In genomic region chr17:8807345-8807744, GRCm38 (mm10) we compare ENCODE assay signal across 8 mouse cellular contexts.
DNase-seq lines count a peak whose midpoint lies in the region; ATAC-seq and TF ChIP-seq lines count a peak whose summit lies in the region.

No protein-coding gene starts in this region.

- H3K27ac ChIP-seq in forebrain, embryonic 10.5 days = no peak overlapping the region
- no peak overlapping the region for H3K27ac ChIP-seq in forebrain, embryonic 16.5 days (ENCODE audit: low read length)
- H3K27ac ChIP-seq in midbrain, embryonic 10.5 days (replicated peaks) = no peak overlapping the region
- H3K27ac ChIP-seq in midbrain, embryonic 16.5 days (ENCODE audit: low read length) = no peak overlapping the region
- H3K27ac ChIP-seq in embryonic fibroblast, embryonic 13.5 days (ENCODE audit: insufficient read depth, low read length) = no peak overlapping the region

- H3K36me3 ChIP-seq in forebrain, embryonic 10.5 days (replicated peaks) = no peaks in the 10 kb centered on the region
- H3K36me3 ChIP-seq in forebrain, embryonic 16.5 days (ENCODE audit: control insufficient read depth, insufficient read depth) = no peaks in the 10 kb centered on the region
- H3K36me3 ChIP-seq in midbrain, embryonic 10.5 days = no peaks in the 10 kb centered on the region
- 0 out of 2 replicates have a peak, but pooled peaks cover 2% of the 10 kb centered on the region for H3K36me3 ChIP-seq in midbrain, embryonic 16.5 days (ENCODE audit: control insufficient read depth, insufficient read depth, low read length)
- no peaks in the 10 kb centered on the region for H3K36me3 ChIP-seq in splenic B cell, adult 2 months (ENCODE audit: control insufficient read depth, insufficient read depth, low read length, poor library complexity, severe bottlenecking)

- no peak overlapping the region for H3K4me3 ChIP-seq in forebrain, embryonic 10.5 days
- no peak overlapping the region for H3K4me3 ChIP-seq in forebrain, embryonic 16.5 days (replicated peaks; ENCODE audit: low read length)
- H3K4me3 ChIP-seq in midbrain, embryonic 10.5 days = no peak overlapping the region
- H3K4me3 ChIP-seq in midbrain, embryonic 16.5 days (ENCODE audit: low read depth, low read length) = no peak overlapping the region
- H3K4me3 ChIP-seq in embryonic fibroblast, embryonic 13.5 days (ENCODE audit: insufficient read depth, low read length) = no peak overlapping the region

- peaks cover 46% of the 10 kb centered on the region for H3K4me1 ChIP-seq in forebrain, embryonic 10.5 days
- H3K4me1 ChIP-seq in forebrain, embryonic 16.5 days (replicated peaks; ENCODE audit: control insufficient read depth, insufficient read depth, low read length) = peaks cover 56% of the 10 kb centered on the region
- peaks cover 41% of the 10 kb centered on the region for H3K4me1 ChIP-seq in midbrain, embryonic 10.5 days
- peaks cover 23% of the 10 kb centered on the region for H3K4me1 ChIP-seq in midbrain, embryonic 16.5 days (ENCODE audit: control insufficient read depth, insufficient read depth, low read length)
- H3K4me1 ChIP-seq in embryonic fibroblast, embryonic 13.5 days (ENCODE audit: control insufficient read depth, insufficient read depth, low read length) = no peaks in the 10 kb centered on the region

- H3K27me3 ChIP-seq in forebrain, embryonic 10.5 days (ENCODE audit: poor library complexity, severe bottlenecking) = peaks cover 42% of the 10 kb centered on the region
- no peaks in the 10 kb centered on the region for H3K27me3 ChIP-seq in forebrain, embryonic 16.5 days (replicated peaks; ENCODE audit: control insufficient read depth, insufficient read depth, low read length)
- H3K27me3 ChIP-seq in midbrain, embryonic 10.5 days (ENCODE audit: low read depth, poor library complexity, severe bottlenecking) = peaks cover 52% of the 10 kb centered on the region
- H3K27me3 ChIP-seq in midbrain, embryonic 16.5 days (ENCODE audit: control insufficient read depth, insufficient read depth, low read depth, low read length) = no peaks in the 10 kb centered on the region
- H3K27me3 ChIP-seq in splenic B cell, adult 2 months (ENCODE audit: control insufficient read depth, insufficient read depth, low read length, poor library complexity, severe bottlenecking) = no peaks in the 10 kb centered on the region

- intact Hi-C loops in left cerebral cortex, postnatal 36 days (cut with DNase I) = no loop called here

- DNase-seq in forebrain, embryonic 10.5 days (ENCODE audit: extremely low spot score, low spot score) = peak; percentile 38
- peak; percentile 34 for DNase-seq in midbrain, embryonic 10.5 days (ENCODE audit: low spot score)
- peak; percentile 41 for DNase-seq in splenic B cell, adult 2 months (ENCODE audit: low read depth, low spot score)
- no peak for DNase-seq in left cerebral cortex, postnatal 36 days (ENCODE audit: low spot score in 2 of 2)
- no peak for DNase-seq in cerebellum, adult 8-10 months

- no peak for TF ChIP-seq POLR2A in embryonic fibroblast, embryonic 13.5 days (IDR thresholded peaks at IDR 0.05; ENCODE audit: low read depth, low read length)

- no peak overlapping the region for H3K4me2 ChIP-seq in forebrain, embryonic 16.5 days (ENCODE audit: low read length)
- no peak overlapping the region for H3K4me2 ChIP-seq in midbrain, embryonic 16.5 days (ENCODE audit: low read length)

- H3K9me3 ChIP-seq in forebrain, embryonic 10.5 days = no peaks in the 10 kb centered on the region
- H3K9me3 ChIP-seq in forebrain, embryonic 16.5 days (ENCODE audit: control insufficient read depth, low read length) = no peaks in the 10 kb centered on the region
- H3K9me3 ChIP-seq in midbrain, embryonic 10.5 days (replicated peaks) = no peaks in the 10 kb centered on the region
- H3K9me3 ChIP-seq in midbrain, embryonic 16.5 days (replicated peaks; ENCODE audit: control insufficient read depth, low read length, poor library complexity, severe bottlenecking) = no peaks in the 10 kb centered on the region

- H3K9ac ChIP-seq in forebrain, embryonic 16.5 days (replicated peaks; ENCODE audit: low read depth, low read length) = no peak overlapping the region
- H3K9ac ChIP-seq in midbrain, embryonic 16.5 days (ENCODE audit: low read depth, low read length) = no peak overlapping the region

- 57% methylated on average over 3 of the region's 3 CpGs for WGBS in forebrain, embryonic 10.5 days
- 43% methylated on average over 3 of the region's 3 CpGs for WGBS in forebrain, embryonic 16.5 days
- 37% methylated on average over 3 of the region's 3 CpGs for WGBS in midbrain, embryonic 10.5 days
- WGBS in midbrain, embryonic 16.5 days = 46% methylated on average over 3 of the region's 3 CpGs

- peak; percentile 7; the same call in 1 of the 2 replicates for TF ChIP-seq CTCF in embryonic fibroblast, embryonic 13.5 days (IDR thresholded peaks at IDR 0.05; ENCODE audit: borderline replicate concordance, insufficient read depth, low read length)

- ATAC-seq in forebrain, embryonic 16.5 days = no peak
- ATAC-seq in midbrain, embryonic 16.5 days = no peak

Comparison
In these comparisons a context has a peak if more than half of its experiments do, and no peak if none do; other contexts are left out.
1. DNase-seq: peak in forebrain, embryonic 10.5 days (single experiment), midbrain, embryonic 10.5 days (single experiment) and splenic B cell, adult 2 months (single experiment); none in left cerebral cortex, postnatal 36 days (0 of 2) and cerebellum, adult 8-10 months (single experiment).